Mouse (Mus musculus): ENCODE data around the gene Tent5c. TPM values are rescaled to one million over a fixed set of nuclear protein-coding genes. Genes with fewer than 3 reads are reported as not detected.
"Not testable (repeated sequence)": the region's sequence is repeated elsewhere in the genome, so short reads cannot be mapped to it uniquely, and the experiment has no call there.

Tent5c gene
- polyA plus RNA-seq, 1 experiment from 2014 or later: 1.8 TPM

GRCm38 (mm10) chr3:100415671-100416070 lies 73.5 kb downstream of the Tent5c start:
- H3K36me3 ChIP-seq (ENCODE audit: control insufficient read depth, insufficient read depth): no peaks in the 10 kb centered on the region
- no peak overlapping the region for H3K4me3 ChIP-seq (ENCODE audit: low read depth, low read length)
- WGBS: 74% methylated on average over 5 of the region's 5 CpGs
- no peak overlapping the region for H3K9ac ChIP-seq (ENCODE audit: low read depth, low read length)
- no peak for TF ChIP-seq CTCF (IDR thresholded peaks at IDR 0.05; ENCODE audit: low read depth)
- ATAC-seq: no peak
- H3K4me1 ChIP-seq (replicated peaks; ENCODE audit: control insufficient read depth, insufficient read depth, low read length): no peaks in the 10 kb centered on the region
- no peaks in the 10 kb centered on the region for H3K9me3 ChIP-seq (ENCODE audit: control insufficient read depth)
- H3K27me3 ChIP-seq (replicated peaks; ENCODE audit: control insufficient read depth, insufficient read depth, low read length): no peaks in the 10 kb centered on the region
- H3K4me2 ChIP-seq (replicated peaks; ENCODE audit: low read depth): no peak overlapping the region
- no peak overlapping the region for H3K27ac ChIP-seq (ENCODE audit: low read depth, low read length)

DNA sequence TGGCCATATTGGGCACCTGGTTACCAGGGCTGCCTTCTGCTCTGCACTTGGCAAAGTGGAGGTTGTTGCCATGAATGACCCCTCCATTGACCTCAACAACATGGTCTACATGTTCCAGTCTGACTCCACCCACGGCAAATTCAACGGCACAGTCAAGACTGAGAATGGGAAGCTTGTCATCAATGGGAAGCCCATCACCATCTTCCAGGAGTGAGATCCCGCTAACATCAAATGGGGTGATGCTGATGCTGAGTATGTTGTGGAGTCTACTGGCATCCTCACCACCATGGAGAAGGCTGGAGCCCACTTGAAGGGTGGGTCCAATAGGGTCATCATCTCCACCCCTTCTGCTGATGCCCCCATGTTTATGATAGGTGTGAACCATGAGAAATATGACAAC lies 75.5 kb downstream of the Tent5c start:
- ATAC-seq; H3K27me3 ChIP-seq (replicated peaks; ENCODE audit: control insufficient read depth, insufficient read depth, low read length); H3K4me2 ChIP-seq (replicated peaks; ENCODE audit: low read depth); H3K4me3 ChIP-seq (ENCODE audit: low read depth, low read length); H3K27ac ChIP-seq (ENCODE audit: low read depth, low read length); H3K9me3 ChIP-seq (ENCODE audit: control insufficient read depth); H3K36me3 ChIP-seq (ENCODE audit: control insufficient read depth, insufficient read depth); H3K9ac ChIP-seq (ENCODE audit: low read depth, low read length); H3K4me1 ChIP-seq (replicated peaks; ENCODE audit: control insufficient read depth, insufficient read depth, low read length): not testable (repeated sequence)
- WGBS: 91% methylated on average over 3 of the region's 3 CpGs

GRCm38 (mm10) chr3:100411945-100412344 lies 77.2 kb downstream of the Tent5c start:
- no peak for TF ChIP-seq CTCF (IDR thresholded peaks at IDR 0.05; ENCODE audit: low read depth)
- Histone ChIP-seq H3K9me3 (ENCODE audit: control insufficient read depth) (no peaks in the 10 kb centered on the region), H3K27me3 (replicated peaks; ENCODE audit: control insufficient read depth, insufficient read depth, low read length) (no peaks in the 10 kb centered on the region), H3K4me2 (replicated peaks; ENCODE audit: low read depth) (no peak overlapping the region), H3K9ac (ENCODE audit: low read depth, low read length) (no peak overlapping the region), H3K36me3 (ENCODE audit: control insufficient read depth, insufficient read depth) (no peaks in the 10 kb centered on the region), H3K27ac (ENCODE audit: low read depth, low read length) (no peak overlapping the region), H3K4me3 (ENCODE audit: low read depth, low read length) (no peak overlapping the region), H3K4me1 (replicated peaks; ENCODE audit: control insufficient read depth, insufficient read depth, low read length) (no peaks in the 10 kb centered on the region)
- ATAC-seq: no peak
- 62% methylated on average over 7 of the region's 7 CpGs for WGBS

GRCm38 (mm10) chr3:100409280-100409679 lies 79.8 kb downstream of the Tent5c start:
- H3K9me3 ChIP-seq (ENCODE audit: control insufficient read depth): no peaks in the 10 kb centered on the region
- TF ChIP-seq CTCF (IDR thresholded peaks at IDR 0.05; ENCODE audit: low read depth): no peak
- H3K4me3 ChIP-seq (ENCODE audit: low read depth, low read length): no peak overlapping the region
- H3K27me3 ChIP-seq (replicated peaks; ENCODE audit: control insufficient read depth, insufficient read depth, low read length): no peaks in the 10 kb centered on the region
- 77% methylated on average over 2 of the region's 2 CpGs for WGBS
- no peak overlapping the region for H3K9ac ChIP-seq (ENCODE audit: low read depth, low read length)
- no peak overlapping the region for H3K4me2 ChIP-seq (replicated peaks; ENCODE audit: low read depth)
- no peak for ATAC-seq
- no peaks in the 10 kb centered on the region for H3K36me3 ChIP-seq (ENCODE audit: control insufficient read depth, insufficient read depth)
- H3K4me1 ChIP-seq (replicated peaks; ENCODE audit: control insufficient read depth, insufficient read depth, low read length): no peaks in the 10 kb centered on the region
- H3K27ac ChIP-seq (ENCODE audit: low read depth, low read length): no peak overlapping the region

- ATAC-seq: no peak
- Histone ChIP-seq H3K4me1 (replicated peaks; ENCODE audit: control insufficient read depth, insufficient read depth, low read length) (no peaks in the 10 kb centered on the region), H3K4me2 (replicated peaks; ENCODE audit: low read depth) (no peak overlapping the region), H3K36me3 (ENCODE audit: control insufficient read depth, insufficient read depth) (no peaks in the 10 kb centered on the region), H3K27me3 (replicated peaks; ENCODE audit: control insufficient read depth, insufficient read depth, low read length) (no peaks in the 10 kb centered on the region), H3K27ac (ENCODE audit: low read depth, low read length) (no peak overlapping the region), H3K9me3 (ENCODE audit: control insufficient read depth) (no peaks in the 10 kb centered on the region), H3K4me3 (ENCODE audit: low read depth, low read length) (no peak overlapping the region), H3K9ac (ENCODE audit: low read depth, low read length) (no peak overlapping the region)
- no peak for TF ChIP-seq CTCF (IDR thresholded peaks at IDR 0.05; ENCODE audit: low read depth)
- 66% methylated on average over 2 of the region's 2 CpGs for WGBS
These were observed 80.6 kb downstream of the Tent5c start for GRCm38 (mm10) chr3:100408351-100409043.

GRCm38 (mm10) chr3:100402656-100403055 lies 86.5 kb downstream of the Tent5c start:
- Histone ChIP-seq H3K9ac (ENCODE audit: low read depth, low read length) (no peak overlapping the region), H3K27me3 (replicated peaks; ENCODE audit: control insufficient read depth, insufficient read depth, low read length) (no peaks in the 10 kb centered on the region), H3K9me3 (ENCODE audit: control insufficient read depth) (no peaks in the 10 kb centered on the region), H3K36me3 (ENCODE audit: control insufficient read depth, insufficient read depth) (no peaks in the 10 kb centered on the region), H3K27ac (ENCODE audit: low read depth, low read length) (no peak overlapping the region), H3K4me3 (ENCODE audit: low read depth, low read length) (no peak overlapping the region), H3K4me1 (replicated peaks; ENCODE audit: control insufficient read depth, insufficient read depth, low read length) (no peaks in the 10 kb centered on the region), H3K4me2 (replicated peaks; ENCODE audit: low read depth) (no peak overlapping the region)
- no peak for TF ChIP-seq CTCF (IDR thresholded peaks at IDR 0.05; ENCODE audit: low read depth)
- ATAC-seq: no peak
- WGBS: 81% methylated on average over 4 of the region's 4 CpGs

Other genes with a start within 250 kb of the Tent5c start
- gene Man1a2, start 196.2 kb upstream of the Tent5c start, polyA plus RNA-seq (2015; fragmentation: Nextera tagmentation; extraction: Ambion mirVana): 92.1 and 98.3 TPM in 2 replicates